Mouse (Mus musculus) neural tube, embryonic 14.5 days (tissue): ENCODE results near the gene Zfp277. TPM values are rescaled to one million over a fixed set of nuclear protein-coding genes. Genes with fewer than 3 reads are reported as not detected.

ENCODE experiments used
- ATAC-seq: fragments of 200-750 bp; cut with Nextera tagmentation; 2 replicates; pipeline ENCODE4 v1.8.0; 2017; ENCODE audit warnings: low read depth, mild to moderate bottlenecking, moderate TSS enrichment, moderate library complexity
- H3K27ac ChIP-seq: fragments of 300-500 bp; sonication (generic); 2 replicates; pipeline ENCODE4 v1.5.1; 2014; ENCODE audit warnings: low read depth, mild to moderate bottlenecking, control low read depth, low read length, moderate library complexity, mixed read lengths
- H3K27me3 ChIP-seq: fragments of 300-500 bp; sonication (generic); 2 replicates; pipeline ENCODE4 v1.6.1; 2014; ENCODE audit warnings: low read length; ENCODE audit not compliant: control insufficient read depth, insufficient read depth
- H3K36me3 ChIP-seq: fragments of 300-500 bp; sonication (generic); 2 replicates; pipeline ENCODE4 v1.6.1; 2014; ENCODE audit warnings: low read length, mixed read lengths; ENCODE audit not compliant: control insufficient read depth, insufficient read depth
- H3K4me1 ChIP-seq: fragments of 300-500 bp; sonication (generic); 2 replicates; pipeline ENCODE4 v1.6.1; 2014; ENCODE audit warnings: low read length; ENCODE audit not compliant: control insufficient read depth, insufficient read depth
- H3K4me2 ChIP-seq: fragments of 300-500 bp; sonication (generic); 2 replicates; pipeline ENCODE4 v1.6.1; 2014; ENCODE audit warnings: mild to moderate bottlenecking, low read depth, low read length, control low read depth
- H3K4me3 ChIP-seq: fragments of 300-500 bp; sonication (generic); 2 replicates; pipeline ENCODE4 v1.5.1; 2014; ENCODE audit warnings: low read depth, low read length, control low read depth, mixed read lengths
- H3K9ac ChIP-seq: fragments of 300-500 bp; sonication (generic); replicated peaks from 2 replicates; pipeline ENCODE4 v1.6.1; 2014; ENCODE audit warnings: low read depth, mild to moderate bottlenecking, control low read depth, low read length, mixed read lengths
- H3K9me3 ChIP-seq: fragments of 300-500 bp; sonication (generic); 2 replicates; pipeline ENCODE4 v1.6.1; 2016; ENCODE audit warnings: low read length; ENCODE audit not compliant: control insufficient read depth
- WGBS: fragments of 180-500 bp; shearing (Covaris S2); extraction: QIAGEN DNeasy Blood & Tissue Kit; methylation state at CpG from one replicate; pipeline ENCODE4 v1.1.7; 2014; 5-methylcytosine and 5-hydroxymethylcytosine counted together
- polyA plus RNA-seq: library from polyadenylated mRNA; unstranded; fragments of >200 nt; fragmentation: Nextera tagmentation; extraction: Ambion mirVana; gene quantifications from 2 replicates; pipeline ENCODE4 v1.2.1, GENCODE M21; 2014

The Zfp277 gene
- polyA plus RNA-seq, result 30.6 and 31.2 TPM in 2 replicates

- Histone ChIP-seq H3K4me1 (peaks cover 22% of the 10 kb centered on the region), H3K9me3 (no peaks in the 10 kb centered on the region), H3K4me3 (peak within 1 kb of the TSS; percentile 94), H3K4me2 (peak within 1 kb of the TSS; percentile 69), H3K27me3 (no peaks in the 10 kb centered on the region; the same call in 1 of the 2 replicates), H3K36me3 (no peaks in the 10 kb centered on the region), H3K27ac (peak within 1 kb of the TSS; percentile 94), H3K9ac (peak within 1 kb of the TSS; percentile 87)
- peak; percentile 98 for ATAC-seq
- WGBS, result under 1% methylated on average over 80 of the region's 80 CpGs
These were observed at the start of gene Zfp277, which contains the start of gene Dock4 for GRCm38 (mm10) chr12:40445648-40446449. Gene Zfp277, minus strand, starts transcription at chr12:40445902. Gene Dock4, plus strand, starts transcription at chr12:40445952.

- Histone ChIP-seq H3K27ac (no peak overlapping the region), H3K36me3 (no peaks in the 10 kb centered on the region), H3K4me2 (no peak overlapping the region), H3K9me3 (no peaks in the 10 kb centered on the region), H3K4me1 (peaks cover 3% of the 10 kb centered on the region; the same call in 1 of the 2 replicates), H3K4me3 (no peak overlapping the region), H3K9ac (no peak overlapping the region), H3K27me3 (no peaks in the 10 kb centered on the region)
- ATAC-seq, result 0 out of 2 replicates have a peak, but pooled peaks have one; percentile 38
- WGBS, result 61% methylated on average over 12 of the region's 12 CpGs
These were observed 40.5 kb upstream of the Zfp277 start for GRCm38 (mm10) chr12:40486047-40486837.

- H3K9me3 ChIP-seq, result no peaks in the 10 kb centered on the region
- no peak overlapping the region for H3K4me3 ChIP-seq
- no peak overlapping the region for H3K27ac ChIP-seq
- 97% methylated on average over 1 of the region's 1 CpGs for WGBS
- ATAC-seq, result no peak
- H3K36me3 ChIP-seq, result no peaks in the 10 kb centered on the region
- H3K27me3 ChIP-seq, result no peaks in the 10 kb centered on the region
- peaks cover 3% of the 10 kb centered on the region; the same call in 1 of the 2 replicates for H3K4me1 ChIP-seq
- H3K9ac ChIP-seq, result no peak overlapping the region
- no peak overlapping the region for H3K4me2 ChIP-seq
These were observed 39.5 kb upstream of the Zfp277 start for GRCm38 (mm10) chr12:40485210-40485609.

- peak; percentile 33; the same call in 1 of the 2 replicates for ATAC-seq
- Histone ChIP-seq H3K4me2 (no peak overlapping the region), H3K4me3 (no peak overlapping the region), H3K9me3 (no peaks in the 10 kb centered on the region), H3K36me3 (no peaks in the 10 kb centered on the region), H3K27ac (no peak overlapping the region), H3K4me1 (peaks cover 3% of the 10 kb centered on the region; the same call in 1 of the 2 replicates), H3K27me3 (no peaks in the 10 kb centered on the region), H3K9ac (no peak overlapping the region)
- WGBS, result 27% methylated on average over 3 of the region's 3 CpGs
These were observed 38.5 kb upstream of the Zfp277 start for GRCm38 (mm10) chr12:40484224-40484623.

DNA sequence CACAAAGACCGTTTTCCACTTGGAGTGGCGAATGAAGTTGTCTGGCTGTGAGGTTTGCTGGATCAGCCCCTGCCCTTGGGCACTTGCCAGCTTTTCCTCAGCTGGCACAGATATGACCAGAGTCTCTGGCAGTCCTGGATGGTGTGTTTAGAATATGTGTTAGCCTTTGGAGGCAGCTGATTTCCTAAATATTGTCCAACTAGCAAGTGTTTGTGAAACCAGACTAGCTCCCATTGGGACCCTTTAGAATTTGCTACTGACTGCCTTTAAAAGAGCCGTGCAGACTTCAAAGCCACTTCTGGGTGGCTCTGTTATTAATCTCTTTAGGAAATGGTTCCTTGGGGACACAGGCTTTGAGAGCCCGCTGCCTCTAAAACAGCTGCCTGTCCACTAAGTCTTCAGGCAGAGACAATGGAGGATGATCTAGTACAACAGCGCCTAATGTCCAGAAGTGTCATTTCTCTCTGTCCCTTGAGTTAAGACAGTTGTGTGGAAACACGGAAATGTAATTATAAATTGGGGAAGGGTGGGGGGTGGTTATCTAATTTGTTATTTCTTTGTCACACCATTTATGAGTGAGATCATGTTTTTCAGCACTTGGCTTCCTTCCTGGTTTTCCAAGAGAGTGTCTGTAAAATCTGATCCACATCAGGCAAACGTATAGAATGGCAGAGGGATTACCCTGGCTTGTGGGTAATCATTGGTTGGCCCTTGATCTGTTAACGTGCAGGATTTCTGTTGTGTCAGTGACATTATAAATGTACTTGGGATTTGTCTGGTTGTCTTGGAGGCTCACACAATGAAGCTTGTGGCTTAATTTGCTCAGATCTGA lies 32.1 kb upstream of the Zfp277 start:
- H3K9me3 ChIP-seq, result no peaks in the 10 kb centered on the region
- no peak overlapping the region for H3K4me3 ChIP-seq
- 0 out of 2 replicates have a peak overlapping the region, but pooled peaks have one; percentile 28 for H3K27ac ChIP-seq
- 10% methylated on average over 8 of the region's 8 CpGs for WGBS
- peak; percentile 67 for ATAC-seq
- H3K4me1 ChIP-seq, result peaks cover 26% of the 10 kb centered on the region
- no peak overlapping the region for H3K4me2 ChIP-seq
- H3K36me3 ChIP-seq, result no peaks in the 10 kb centered on the region
- H3K9ac ChIP-seq, result no peak overlapping the region
- no peaks in the 10 kb centered on the region for H3K27me3 ChIP-seq

- Histone ChIP-seq H3K9ac (no peak overlapping the region), H3K27me3 (no peaks in the 10 kb centered on the region), H3K4me2 (no peak overlapping the region), H3K36me3 (no peaks in the 10 kb centered on the region), H3K27ac (no peak overlapping the region), H3K4me1 (peaks cover 36% of the 10 kb centered on the region), H3K9me3 (no peaks in the 10 kb centered on the region), H3K4me3 (no peak overlapping the region)
- no peak for ATAC-seq
- 34% methylated on average over 2 of the region's 2 CpGs for WGBS
These were observed 28.0 kb upstream of the Zfp277 start for GRCm38 (mm10) chr12:40473709-40474108.

DNA sequence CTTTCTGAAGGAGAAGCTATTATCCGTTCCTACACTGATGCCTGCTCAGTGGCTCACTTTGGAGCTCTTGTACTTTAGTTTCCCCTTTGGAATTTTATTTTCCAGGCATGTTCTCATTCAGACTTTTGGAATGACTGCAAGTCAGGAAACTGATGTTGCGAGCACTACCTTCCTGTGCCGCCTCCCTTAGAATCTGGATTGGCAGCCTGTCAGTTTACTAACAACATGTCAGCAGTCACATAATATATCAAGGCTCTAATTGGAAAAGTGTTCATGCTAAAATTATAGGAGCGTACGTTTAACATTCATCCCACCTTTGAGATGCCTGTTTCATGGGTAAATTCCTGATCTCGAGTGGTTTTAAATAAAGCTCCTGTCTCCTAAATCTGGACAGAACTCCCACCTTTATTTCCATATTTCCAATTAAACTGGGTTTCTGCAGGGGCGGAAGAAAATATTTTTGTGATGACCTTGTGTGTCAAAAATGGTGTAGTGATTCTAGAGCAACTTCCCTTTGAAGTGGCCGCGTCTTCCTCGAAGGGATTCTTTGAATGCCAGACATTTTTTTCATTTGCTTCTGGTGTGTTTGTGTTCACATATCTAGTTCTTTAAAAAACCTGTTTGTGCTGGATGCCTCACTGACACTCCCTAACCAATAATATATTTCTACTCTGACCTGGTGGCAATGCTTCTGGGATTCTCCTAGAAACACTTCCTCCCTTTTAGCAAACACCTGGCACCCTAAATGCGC lies 26.1 kb upstream of the Zfp277 start:
- no peak for ATAC-seq
- no peaks in the 10 kb centered on the region for H3K27me3 ChIP-seq
- no peaks in the 10 kb centered on the region for H3K9me3 ChIP-seq
- no peak overlapping the region for H3K4me3 ChIP-seq
- H3K36me3 ChIP-seq, result no peaks in the 10 kb centered on the region
- no peak overlapping the region for H3K4me2 ChIP-seq
- no peak overlapping the region for H3K27ac ChIP-seq
- no peak overlapping the region for H3K9ac ChIP-seq
- H3K4me1 ChIP-seq, result peaks cover 25% of the 10 kb centered on the region
- 74% methylated on average over 11 of the region's 11 CpGs for WGBS

- ATAC-seq, result no peak
- 81% methylated on average over 5 of the region's 5 CpGs for WGBS
- Histone ChIP-seq H3K9ac (no peak overlapping the region), H3K4me1 (peaks cover 31% of the 10 kb centered on the region), H3K27me3 (no peaks in the 10 kb centered on the region), H3K4me2 (no peak overlapping the region), H3K36me3 (no peaks in the 10 kb centered on the region), H3K27ac (no peak overlapping the region), H3K4me3 (no peak overlapping the region), H3K9me3 (no peaks in the 10 kb centered on the region)
These were observed 23.3 kb upstream of the Zfp277 start for GRCm38 (mm10) chr12:40469009-40469408.
